Mouse (Mus musculus): ENCODE data around the gene Lamtor2. TPM values are rescaled to one million over a fixed set of nuclear protein-coding genes. Genes with fewer than 3 reads are reported as not detected.
A peak's percentile ranks its signal among the peaks of the same experiment; 100 is the strongest.

Gene Lamtor2
- polyA plus RNA-seq, 1 experiment from 2014 or later: 81.7 TPM

DNA sequence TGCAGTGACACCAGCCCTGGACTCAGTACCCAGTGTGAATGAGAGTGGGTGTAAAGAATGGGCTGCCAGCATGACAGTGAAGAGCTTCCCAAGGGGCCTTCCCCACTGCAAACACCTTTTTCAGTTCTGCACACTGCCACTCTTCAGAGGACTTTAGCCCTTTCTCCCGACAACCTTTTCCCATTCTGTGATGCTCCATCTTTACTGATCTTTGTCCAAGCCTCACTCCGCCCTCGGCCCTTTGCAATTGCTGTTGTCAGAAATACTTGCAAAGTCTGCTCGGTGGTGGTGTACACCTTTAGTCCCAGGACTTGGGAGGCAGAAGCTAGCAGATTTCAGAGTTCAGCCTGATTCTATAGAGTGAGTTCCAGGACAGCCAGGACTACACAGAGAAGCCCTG lies 1.3 kb downstream of the Lamtor2 start:
- H3K27me3 ChIP-seq (ENCODE audit: control insufficient read depth, insufficient read depth, low read length): no peaks in the 10 kb centered on the region
- peaks cover 13% of the 10 kb centered on the region for H3K36me3 ChIP-seq (ENCODE audit: control insufficient read depth, insufficient read depth, low read length)
- peaks cover 19% of the 10 kb centered on the region for H3K4me1 ChIP-seq (ENCODE audit: control insufficient read depth, insufficient read depth, low read length)
- no peak overlapping the region; the same call in 1 of the 2 replicates for H3K4me3 ChIP-seq (ENCODE audit: low read length)
- H3K27ac ChIP-seq (ENCODE audit: low read depth, low read length): no peak overlapping the region
- ATAC-seq (ENCODE audit: low FRiP score, low TSS enrichment): no peak
- no peaks in the 10 kb centered on the region for H3K9me3 ChIP-seq (ENCODE audit: control insufficient read depth, low read length)
- peak overlapping the region; percentile 51; the same call in 1 of the 2 replicates for H3K9ac ChIP-seq (ENCODE audit: low read depth, low read length)
- WGBS: 75% methylated on average over 4 of the region's 4 CpGs
- H3K4me2 ChIP-seq (replicated peaks; ENCODE audit: low read depth, low read length): peak overlapping the region; percentile 73

DNA sequence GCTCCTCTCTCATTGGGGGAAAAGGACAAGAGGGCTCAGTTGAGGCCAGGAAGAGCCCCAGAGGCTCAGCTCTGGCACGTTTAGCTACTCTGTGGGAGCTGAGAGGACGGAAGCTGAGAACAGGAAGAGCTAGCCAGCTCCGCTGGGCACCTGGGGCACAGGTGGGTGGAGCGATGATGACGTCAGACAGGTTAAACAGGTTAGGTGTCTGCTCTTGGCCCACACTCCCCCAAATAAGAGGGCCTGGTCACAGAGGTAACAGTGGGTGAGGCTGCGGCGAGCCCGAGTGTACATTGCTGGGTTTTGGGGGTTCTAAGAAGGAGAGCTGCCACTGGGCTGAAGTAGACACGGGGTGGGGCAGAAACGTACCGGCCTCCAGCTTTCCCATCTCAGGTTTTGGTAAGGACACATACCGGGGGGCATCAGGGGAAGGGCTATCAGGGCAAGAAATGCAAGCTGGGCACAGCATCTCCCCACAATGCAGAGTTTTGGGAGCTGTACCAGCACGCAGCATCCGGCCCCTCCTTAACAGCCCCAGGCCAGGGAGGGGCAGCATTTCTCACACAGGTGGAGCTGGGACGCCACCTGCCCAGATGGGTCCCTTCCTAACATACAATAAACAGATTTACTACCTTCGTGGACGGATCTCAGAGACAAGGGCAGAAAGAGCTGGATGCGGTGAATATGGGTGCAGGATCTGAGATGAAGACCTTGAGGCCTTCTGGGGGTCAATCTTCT lies 4.5 kb downstream of the Lamtor2 start, which contains the start of gene Rab25:
Gene Rab25, minus strand, starts transcription at position 121 of the 738 bp plus-strand sequence.
- Histone ChIP-seq H3K27ac (ENCODE audit: low read depth, low read length) (0 out of 2 replicates have a peak within 1 kb of the TSS, but pooled peaks have one; percentile 15), H3K4me2 (replicated peaks; ENCODE audit: low read depth, low read length) (peak within 1 kb of the TSS; percentile 21; the same call in 1 of the 2 replicates), H3K4me1 (ENCODE audit: control insufficient read depth, insufficient read depth, low read length) (peaks cover 7% of the 10 kb centered on the region), H3K36me3 (ENCODE audit: control insufficient read depth, insufficient read depth, low read length) (0 out of 2 replicates have a peak, but pooled peaks cover 2% of the 10 kb centered on the region), H3K9ac (ENCODE audit: low read depth, low read length) (no peak within 1 kb of the TSS), H3K27me3 (ENCODE audit: control insufficient read depth, insufficient read depth, low read length) (no peaks in the 10 kb centered on the region), H3K9me3 (ENCODE audit: control insufficient read depth, low read length) (no peaks in the 10 kb centered on the region), H3K4me3 (ENCODE audit: low read length) (0 out of 2 replicates have a peak within 1 kb of the TSS, but pooled peaks have one; percentile 1)
- WGBS: 51% methylated on average over 18 of the region's 18 CpGs
- ATAC-seq (ENCODE audit: low FRiP score, low TSS enrichment): no peak

DNA sequence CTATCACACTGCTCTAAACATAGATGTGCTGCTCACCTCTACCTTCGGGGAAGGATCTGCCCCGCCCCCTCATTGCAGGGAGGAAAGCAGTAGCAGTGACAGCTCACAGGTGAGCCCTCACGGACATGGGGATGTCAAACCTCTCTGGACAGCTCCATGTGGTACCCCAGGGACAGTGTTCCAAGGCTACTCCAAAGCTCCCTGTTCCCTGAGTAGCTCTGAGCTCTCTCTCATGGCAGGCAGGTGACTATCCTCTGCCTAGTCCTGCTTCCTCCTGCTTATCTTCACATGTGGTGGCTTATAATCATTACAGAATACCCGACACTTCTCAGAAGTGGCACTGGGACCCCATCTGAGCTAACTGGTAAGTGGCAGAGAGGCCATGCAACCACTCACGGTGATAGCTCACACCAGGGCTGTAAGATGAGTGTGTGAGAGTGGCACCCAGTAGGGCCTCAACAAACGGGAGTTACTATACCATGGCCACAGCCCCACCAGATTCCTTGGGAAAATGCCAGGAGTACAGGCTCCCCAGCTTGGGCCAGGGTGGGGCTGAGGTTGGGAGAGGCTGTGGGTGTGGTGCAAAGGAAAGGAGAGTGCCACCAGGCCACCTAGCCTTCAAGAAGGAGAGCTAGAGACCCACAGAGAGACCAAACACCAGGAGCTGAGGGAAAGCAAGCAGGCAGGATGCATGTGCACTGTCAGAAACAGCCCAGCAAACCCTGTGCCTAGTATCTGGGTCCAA lies 6.0 kb downstream of the Lamtor2 start:
- no peak overlapping the region for H3K4me2 ChIP-seq (replicated peaks; ENCODE audit: low read depth, low read length)
- H3K27ac ChIP-seq (ENCODE audit: low read depth, low read length): no peak overlapping the region
- no peaks in the 10 kb centered on the region for H3K27me3 ChIP-seq (ENCODE audit: control insufficient read depth, insufficient read depth, low read length)
- 0 out of 2 replicates have a peak, but pooled peaks cover 2% of the 10 kb centered on the region for H3K36me3 ChIP-seq (ENCODE audit: control insufficient read depth, insufficient read depth, low read length)
- H3K4me1 ChIP-seq (ENCODE audit: control insufficient read depth, insufficient read depth, low read length): peaks cover 5% of the 10 kb centered on the region
- H3K9me3 ChIP-seq (ENCODE audit: control insufficient read depth, low read length): no peaks in the 10 kb centered on the region
- H3K4me3 ChIP-seq (ENCODE audit: low read length): no peak overlapping the region
- no peak for ATAC-seq (ENCODE audit: low FRiP score, low TSS enrichment)
- WGBS: 73% methylated on average over 6 of the region's 6 CpGs
- no peak overlapping the region for H3K9ac ChIP-seq (ENCODE audit: low read depth, low read length)

DNA sequence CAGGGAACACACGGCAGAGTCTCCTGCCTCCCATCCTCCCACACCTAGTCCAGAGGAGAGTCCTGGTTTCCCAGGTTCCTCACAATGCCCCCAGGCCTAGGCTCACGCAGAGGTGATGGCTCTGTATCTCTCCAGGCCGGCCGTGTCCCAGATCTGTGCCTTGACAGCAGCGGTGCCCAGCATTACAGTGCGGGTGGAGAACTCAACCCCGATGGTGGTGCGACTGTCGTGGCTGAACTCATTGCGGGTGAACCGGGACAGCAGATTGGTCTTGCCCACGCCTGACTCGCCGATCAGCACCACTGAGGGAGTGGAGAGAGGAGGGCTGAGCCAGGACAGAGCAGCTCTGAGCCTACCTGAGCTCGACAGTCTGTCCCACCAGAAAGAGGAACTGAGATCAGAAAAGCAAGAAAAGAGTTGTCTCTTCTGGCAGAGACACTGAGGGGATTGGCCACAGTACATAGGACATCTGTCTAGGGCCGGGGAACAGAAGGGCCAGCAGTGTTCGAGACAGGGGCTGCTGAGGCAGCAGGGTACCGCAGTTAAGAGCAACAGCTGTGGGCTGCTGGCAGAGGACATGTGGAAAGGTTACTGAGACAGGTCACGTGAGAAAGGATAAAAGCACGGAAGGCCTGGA lies 7.8 kb downstream of the Lamtor2 start:
- Histone ChIP-seq H3K36me3 (ENCODE audit: control insufficient read depth, insufficient read depth, low read length) (peaks cover 10% of the 10 kb centered on the region), H3K4me1 (ENCODE audit: control insufficient read depth, insufficient read depth, low read length) (0 out of 2 replicates have a peak, but pooled peaks cover under 1% of the 10 kb centered on the region), H3K9me3 (ENCODE audit: control insufficient read depth, low read length) (no peaks in the 10 kb centered on the region), H3K4me3 (ENCODE audit: low read length) (no peak overlapping the region), H3K9ac (ENCODE audit: low read depth, low read length) (no peak overlapping the region), H3K4me2 (replicated peaks; ENCODE audit: low read depth, low read length) (no peak overlapping the region), H3K27ac (ENCODE audit: low read depth, low read length) (no peak overlapping the region), H3K27me3 (ENCODE audit: control insufficient read depth, insufficient read depth, low read length) (no peaks in the 10 kb centered on the region)
- WGBS: 53% methylated on average over 20 of the region's 20 CpGs
- ATAC-seq (ENCODE audit: low FRiP score, low TSS enrichment): no peak

DNA sequence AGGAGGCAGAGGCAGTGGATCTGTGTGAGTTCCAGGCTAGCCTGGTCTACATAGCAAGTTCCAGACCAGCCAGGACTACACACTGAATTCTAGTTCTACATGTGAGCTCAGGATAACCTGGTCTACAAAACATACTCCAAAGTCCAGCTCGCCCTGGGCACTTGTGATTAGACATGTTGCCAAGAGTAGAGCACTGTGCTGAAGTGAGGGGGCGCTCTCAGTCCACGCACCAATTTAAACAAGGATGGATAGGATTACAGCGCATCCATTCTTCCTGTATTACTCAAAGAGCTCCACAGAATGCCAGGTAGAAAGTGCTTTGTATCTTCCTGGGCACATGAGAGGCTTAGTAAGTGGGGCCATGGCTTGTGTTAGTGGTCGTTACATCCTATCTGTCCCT lies 8.4 kb downstream of the Lamtor2 start:
- H3K4me2 ChIP-seq (replicated peaks; ENCODE audit: low read depth, low read length): no peak overlapping the region
- no peak overlapping the region for H3K27ac ChIP-seq (ENCODE audit: low read depth, low read length)
- H3K36me3 ChIP-seq (ENCODE audit: control insufficient read depth, insufficient read depth, low read length): peaks cover 13% of the 10 kb centered on the region
- no peaks in the 10 kb centered on the region for H3K27me3 ChIP-seq (ENCODE audit: control insufficient read depth, insufficient read depth, low read length)
- ATAC-seq (ENCODE audit: low FRiP score, low TSS enrichment): peak; percentile 30; the same call in 1 of the 2 replicates
- H3K9ac ChIP-seq (ENCODE audit: low read depth, low read length): no peak overlapping the region
- H3K4me3 ChIP-seq (ENCODE audit: low read length): no peak overlapping the region
- no peaks in the 10 kb centered on the region for H3K9me3 ChIP-seq (ENCODE audit: control insufficient read depth, low read length)
- 30% methylated on average over 5 of the region's 5 CpGs for WGBS
- H3K4me1 ChIP-seq (ENCODE audit: control insufficient read depth, insufficient read depth, low read length): 0 out of 2 replicates have a peak, but pooled peaks cover 3% of the 10 kb centered on the region

DNA sequence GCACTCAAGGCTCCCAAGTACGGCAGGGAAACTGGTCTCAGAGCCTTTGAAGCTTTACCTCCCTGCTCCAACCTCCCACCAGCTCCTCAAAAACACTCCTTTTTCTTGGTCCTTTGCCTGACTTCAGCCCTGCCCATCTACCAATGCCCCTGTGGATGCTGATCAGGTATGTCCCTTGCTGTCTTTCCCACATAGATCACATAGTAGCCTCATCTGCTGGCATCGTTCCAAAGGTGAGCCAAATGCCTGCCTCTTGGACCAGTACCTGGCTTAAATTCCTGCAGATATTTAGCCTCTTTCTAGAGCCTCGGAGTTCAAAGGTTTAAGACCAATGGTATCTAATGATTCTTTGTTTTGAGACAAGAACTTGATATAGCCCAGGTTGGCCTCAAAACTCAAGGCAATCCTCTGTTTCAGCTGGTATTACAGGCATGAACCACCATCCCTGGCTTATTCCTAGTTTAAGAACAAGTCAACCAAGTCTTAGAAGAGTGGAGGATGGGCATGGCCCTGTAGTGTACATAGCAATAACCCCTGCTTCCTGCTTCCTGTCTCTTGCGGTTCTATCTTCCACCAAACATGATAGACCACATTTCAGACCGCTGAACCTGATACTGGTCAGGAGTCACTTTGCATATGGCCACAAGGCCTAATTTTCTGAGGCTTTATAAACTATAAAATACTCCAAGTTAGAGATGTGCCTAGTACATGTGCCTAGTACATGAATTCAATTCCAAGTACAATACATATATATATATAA lies 9.0 kb downstream of the Lamtor2 start:
- no peak for ATAC-seq (ENCODE audit: low FRiP score, low TSS enrichment)
- Histone ChIP-seq H3K4me1 (ENCODE audit: control insufficient read depth, insufficient read depth, low read length) (peaks cover 3% of the 10 kb centered on the region; the same call in 1 of the 2 replicates), H3K27me3 (ENCODE audit: control insufficient read depth, insufficient read depth, low read length) (no peaks in the 10 kb centered on the region), H3K4me2 (replicated peaks; ENCODE audit: low read depth, low read length) (no peak overlapping the region), H3K9ac (ENCODE audit: low read depth, low read length) (no peak overlapping the region), H3K9me3 (ENCODE audit: control insufficient read depth, low read length) (no peaks in the 10 kb centered on the region), H3K27ac (ENCODE audit: low read depth, low read length) (no peak overlapping the region), H3K36me3 (ENCODE audit: control insufficient read depth, insufficient read depth, low read length) (peaks cover 17% of the 10 kb centered on the region), H3K4me3 (ENCODE audit: low read length) (no peak overlapping the region)
- WGBS: 70% methylated on average over 5 of the region's 5 CpGs

DNA sequence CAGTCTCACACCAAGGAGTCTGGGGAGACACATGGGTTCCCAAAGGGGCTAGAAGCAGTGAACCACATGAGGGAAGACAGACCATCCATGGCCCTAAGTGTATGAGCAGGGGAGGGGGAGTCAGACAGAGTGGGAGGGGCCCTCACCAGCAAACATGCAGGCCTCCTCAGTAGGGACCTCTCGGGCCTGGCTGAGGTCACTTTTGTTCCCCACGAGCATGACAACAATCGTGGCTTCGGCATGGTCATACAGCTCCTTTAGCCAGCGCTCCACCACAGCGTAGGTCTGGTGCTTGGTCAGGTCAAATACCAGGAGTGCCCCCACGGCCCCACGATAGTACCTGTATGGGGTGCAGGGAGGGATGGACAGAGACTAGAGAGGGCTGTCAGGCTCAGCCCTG lies 9.7 kb downstream of the Lamtor2 start:
- H3K27ac ChIP-seq (ENCODE audit: low read depth, low read length): no peak overlapping the region
- peaks cover 24% of the 10 kb centered on the region for H3K36me3 ChIP-seq (ENCODE audit: control insufficient read depth, insufficient read depth, low read length)
- H3K4me3 ChIP-seq (ENCODE audit: low read length): no peak overlapping the region
- ATAC-seq (ENCODE audit: low FRiP score, low TSS enrichment): no peak
- no peaks in the 10 kb centered on the region for H3K9me3 ChIP-seq (ENCODE audit: control insufficient read depth, low read length)
- peaks cover 8% of the 10 kb centered on the region for H3K4me1 ChIP-seq (ENCODE audit: control insufficient read depth, insufficient read depth, low read length)
- H3K27me3 ChIP-seq (ENCODE audit: control insufficient read depth, insufficient read depth, low read length): no peaks in the 10 kb centered on the region
- no peak overlapping the region for H3K4me2 ChIP-seq (replicated peaks; ENCODE audit: low read depth, low read length)
- WGBS: 77% methylated on average over 8 of the region's 8 CpGs
- no peak overlapping the region for H3K9ac ChIP-seq (ENCODE audit: low read depth, low read length)

DNA sequence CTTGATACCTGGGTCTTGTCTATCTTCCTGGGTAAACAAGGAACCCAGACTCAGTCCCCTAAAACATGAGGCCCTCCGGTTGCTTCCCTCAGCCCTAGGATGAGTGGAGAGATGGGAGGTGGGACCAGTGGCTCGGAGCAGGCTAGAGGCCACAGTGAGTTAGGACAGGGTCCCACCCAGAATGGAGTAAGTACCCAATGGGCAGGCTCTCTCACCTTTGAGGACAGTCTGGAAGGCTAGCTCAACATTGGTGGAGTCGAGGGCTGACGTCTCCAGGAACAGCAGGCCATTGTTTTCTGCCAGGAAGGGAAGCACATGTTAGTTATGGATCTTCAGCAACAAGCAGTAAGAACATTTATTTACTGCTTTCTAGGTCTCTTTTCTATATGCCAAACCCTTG lies 10.4 kb downstream of the Lamtor2 start:
- peaks cover 15% of the 10 kb centered on the region for H3K4me1 ChIP-seq (ENCODE audit: control insufficient read depth, insufficient read depth, low read length)
- 69% methylated on average over 4 of the region's 4 CpGs for WGBS
- H3K27me3 ChIP-seq (ENCODE audit: control insufficient read depth, insufficient read depth, low read length): no peaks in the 10 kb centered on the region
- H3K9me3 ChIP-seq (ENCODE audit: control insufficient read depth, low read length): no peaks in the 10 kb centered on the region
- H3K27ac ChIP-seq (ENCODE audit: low read depth, low read length): no peak overlapping the region
- no peak overlapping the region for H3K9ac ChIP-seq (ENCODE audit: low read depth, low read length)
- no peak for ATAC-seq (ENCODE audit: low FRiP score, low TSS enrichment)
- no peak overlapping the region for H3K4me2 ChIP-seq (replicated peaks; ENCODE audit: low read depth, low read length)
- no peak overlapping the region for H3K4me3 ChIP-seq (ENCODE audit: low read length)
- H3K36me3 ChIP-seq (ENCODE audit: control insufficient read depth, insufficient read depth, low read length): peaks cover 30% of the 10 kb centered on the region

All from kidney, embryonic 14.5 days (tissue).